Mouse (Mus musculus) megakaryocyte, embryonic 14.5 days (primary cell): ENCODE measurements around the gene Wipi2.

ENCODE experiments used
- FLI1 ChIP-seq: IDR thresholded peaks from 2 replicates; pipeline ENCODE4 v1.6.1; 2012; ENCODE audit warnings: low read length, inconsistent platforms, mixed read lengths
- GATA1 ChIP-seq: IDR thresholded peaks from 3 replicates; pipeline ENCODE4 v1.6.1; 2012; ENCODE audit warnings: mixed read lengths, low read length, inconsistent platforms, borderline replicate concordance

- no peak for TF ChIP-seq GATA1
- TF ChIP-seq FLI1, result no peak
Measured at GRCm38 (mm10) chr5:142629663-142630025, 2.1 kb downstream of the Wipi2 start.
